Mouse (Mus musculus) CH12.LX (cell line): Measurements from ENCODE around the gene Noc3l. TPM values are rescaled to one million over a fixed set of nuclear protein-coding genes. Genes with fewer than 3 reads are reported as not detected.

Experiments used
- DNase-seq: peaks from one replicate; pipeline ENCODE4 v3.0.0-alpha.2; 2013; ENCODE audit errors: extremely low read depth
- H3K27ac ChIP-seq: 2 replicates; pipeline ENCODE4 v1.5.1; 2012; ENCODE audit warnings: low read depth, mild to moderate bottlenecking, control low read depth, moderate library complexity; ENCODE audit not compliant: insufficient read depth
- H3K27me3 ChIP-seq: replicated peaks from 2 replicates; pipeline ENCODE3; 2012; ENCODE audit warnings: inconsistent platforms
- H3K36me3 ChIP-seq, 2 experiments: replicated peaks in 1 of 2; 2 replicates each; pipeline versions ENCODE3 to v1.6.1; 2012; ENCODE audit warnings: inconsistent platforms in 1 of 2, low read length in 1 of 2, mild to moderate bottlenecking in 1 of 2, mixed read lengths in 1 of 2, moderate library complexity in 1 of 2; ENCODE audit not compliant: control insufficient read depth in 1 of 2, insufficient read depth in 1 of 2
- H3K4me1 ChIP-seq, 2 experiments: 2 replicates each; pipeline ENCODE4 v1.6.1; 2012; ENCODE audit warnings: inconsistent platforms in 1 of 2, moderate library complexity in 1 of 2; ENCODE audit not compliant: insufficient read depth in 2 of 2, control insufficient read depth in 1 of 2
- H3K4me2 ChIP-seq: 2 replicates; pipeline ENCODE4 v1.6.1; 2012; ENCODE audit warnings: low read depth, mild to moderate bottlenecking, control low read depth; ENCODE audit not compliant: poor library complexity, insufficient read depth, severe bottlenecking
- H3K4me3 ChIP-seq, 3 experiments: fragments of 150-350 bp in 1 of 3; sonication (generic) in 1 of 3; replicated peaks in 1 of 3; 2 replicates each; pipeline versions ENCODE3 to v1.5.1; 2011 to 2012; ENCODE audit warnings: low read depth in 2 of 3, low read length in 2 of 3, mild to moderate bottlenecking in 2 of 3, moderate library complexity in 2 of 3, control low read depth in 1 of 3, improper control_type of control experiment in 1 of 3, inconsistent platforms in 1 of 3, mixed read lengths in 1 of 3; ENCODE audit not compliant: poor library complexity in 1 of 3
- H3K79me2 ChIP-seq: replicated peaks from 2 replicates; pipeline ENCODE4 v1.6.1; 2012; ENCODE audit warnings: mild to moderate bottlenecking, moderate library complexity; ENCODE audit not compliant: control insufficient read depth, poor library complexity, insufficient read depth, severe bottlenecking; ENCODE audit errors: extremely low read depth
- H3K9ac ChIP-seq: 2 replicates; pipeline ENCODE4 v1.6.1; 2012; ENCODE audit warnings: low read depth, mild to moderate bottlenecking, control low read depth, moderate library complexity; ENCODE audit not compliant: insufficient read depth
- H3K9me3 ChIP-seq: replicated peaks from 2 replicates; pipeline ENCODE3; 2012; ENCODE audit warnings: low read length, inconsistent platforms, mixed read lengths
- BHLHE40 ChIP-seq: IDR thresholded peaks from 2 replicates; pipeline ENCODE4 v1.6.1; 2011; ENCODE audit warnings: mild to moderate bottlenecking, low read depth, low read length, improper control_type of control experiment
- CHD1 ChIP-seq: IDR thresholded peaks from 2 replicates; pipeline ENCODE4 v1.6.1; 2012; ENCODE audit warnings: low read depth, low read length, improper control_type of control experiment, inconsistent platforms
- CHD2 ChIP-seq: IDR thresholded peaks from 2 replicates; pipeline ENCODE4 v1.6.1; 2011; ENCODE audit warnings: low read length, improper control_type of control experiment
- CTCF ChIP-seq, 2 experiments: IDR thresholded peaks in 1 of 2; conservative IDR thresholded peaks in 1 of 2; 2 replicates each; pipeline ENCODE4 v1.5.1; 2011 to 2012; ENCODE audit warnings: low read depth in 2 of 2, low read length in 2 of 2, improper control_type of control experiment in 1 of 2, inconsistent platforms in 1 of 2, mild to moderate bottlenecking in 1 of 2, moderate library complexity in 1 of 2
- E2F4 ChIP-seq: IDR thresholded peaks from 2 replicates; pipeline ENCODE4 v1.6.1; 2011; ENCODE audit warnings: low read depth, low read length, improper control_type of control experiment; ENCODE audit not compliant: insufficient replicate concordance
- ELF1 ChIP-seq: IDR thresholded peaks from 2 replicates; pipeline ENCODE4 v1.6.1; 2014; ENCODE audit warnings: low read depth, mild to moderate bottlenecking, inconsistent platforms, low read length, improper control_type of control experiment
- EP300 ChIP-seq: IDR thresholded peaks from 2 replicates; pipeline ENCODE4 v1.6.1; 2011; ENCODE audit warnings: low read length, improper control_type of control experiment
- ETS1 ChIP-seq: conservative IDR thresholded peaks from 2 replicates; pipeline ENCODE4 v1.6.1; 2012; ENCODE audit warnings: low read depth, mild to moderate bottlenecking, inconsistent platforms, low read length, improper control_type of control experiment, moderate library complexity
- GABPA ChIP-seq: IDR thresholded peaks from 2 replicates; pipeline ENCODE4 v1.6.1; 2012; ENCODE audit warnings: low read depth, low read length, improper control_type of control experiment, inconsistent platforms; ENCODE audit not compliant: insufficient replicate concordance
- HCFC1 ChIP-seq: IDR thresholded peaks from 2 replicates; pipeline ENCODE4 v1.6.1; 2012; ENCODE audit warnings: low read depth, mild to moderate bottlenecking, inconsistent platforms, low read length, improper control_type of control experiment
- IRF4 ChIP-seq: IDR thresholded peaks from 2 replicates; pipeline ENCODE4 v1.6.1; 2014; ENCODE audit warnings: low read depth, mild to moderate bottlenecking, inconsistent platforms, low read length, improper control_type of control experiment
- JUN ChIP-seq: IDR thresholded peaks from 2 replicates; pipeline ENCODE4 v1.6.1; 2011; ENCODE audit warnings: low read depth, mild to moderate bottlenecking, low read length, improper control_type of control experiment, moderate library complexity; ENCODE audit not compliant: insufficient read depth
- JUND ChIP-seq: conservative IDR thresholded peaks from 2 replicates; pipeline ENCODE4 v1.6.1; 2011; ENCODE audit warnings: low read depth, low read length, improper control_type of control experiment
- KAT2A ChIP-seq: IDR thresholded peaks from 2 replicates; pipeline ENCODE4 v1.6.1; 2012; ENCODE audit warnings: low read length, improper control_type of control experiment, inconsistent platforms; ENCODE audit not compliant: insufficient replicate concordance
- MAFK ChIP-seq: IDR thresholded peaks from 2 replicates; pipeline ENCODE4 v1.6.1; 2011; ENCODE audit warnings: low read length, improper control_type of control experiment; ENCODE audit not compliant: insufficient replicate concordance
- MAX ChIP-seq: IDR thresholded peaks from 2 replicates; pipeline ENCODE4 v1.6.1; 2011; ENCODE audit warnings: low read length, improper control_type of control experiment
- MAZ ChIP-seq: IDR thresholded peaks from 2 replicates; pipeline ENCODE4 v1.6.1; 2012; ENCODE audit warnings: low read depth, mild to moderate bottlenecking, inconsistent platforms, low read length, improper control_type of control experiment, moderate library complexity
- MEF2A ChIP-seq: IDR thresholded peaks from 2 replicates; pipeline ENCODE4 v1.6.1; 2014; ENCODE audit warnings: low read depth, mild to moderate bottlenecking, inconsistent platforms, low read length, improper control_type of control experiment, borderline replicate concordance
- MXI1 ChIP-seq: IDR thresholded peaks from 2 replicates; pipeline ENCODE4 v1.6.1; 2011; ENCODE audit warnings: mild to moderate bottlenecking, low read depth, low read length, improper control_type of control experiment
- MYC ChIP-seq: IDR thresholded peaks from 2 replicates; pipeline ENCODE4 v1.6.1; 2011; ENCODE audit warnings: low read depth, mild to moderate bottlenecking, improper control_type of control experiment, low read length
- NELFE ChIP-seq: IDR thresholded peaks from 2 replicates; pipeline ENCODE4 v1.6.1; 2011; ENCODE audit warnings: low read depth, low read length, improper control_type of control experiment
- NRF1 ChIP-seq: IDR thresholded peaks from 2 replicates; pipeline ENCODE4 v1.6.1; 2014; ENCODE audit warnings: low read depth, mild to moderate bottlenecking, inconsistent platforms, low read length, improper control_type of control experiment, moderate library complexity
- PAX5 ChIP-seq: IDR thresholded peaks from 2 replicates; pipeline ENCODE4 v1.6.1; 2012; ENCODE audit warnings: low read length, inconsistent platforms, mixed read lengths
- POLR2A ChIP-seq: IDR thresholded peaks from 2 replicates; pipeline ENCODE4 v1.6.1; 2011; ENCODE audit warnings: low read depth, mild to moderate bottlenecking, improper control_type of control experiment, low read length
- POLR2AphosphoS2 ChIP-seq: IDR thresholded peaks from 2 replicates; pipeline ENCODE4 v1.6.1; 2011; ENCODE audit warnings: low read depth, low read length, improper control_type of control experiment
- RAD21 ChIP-seq: IDR thresholded peaks from 2 replicates; pipeline ENCODE4 v1.6.1; 2011; ENCODE audit warnings: low read depth, mild to moderate bottlenecking, low read length, improper control_type of control experiment, moderate library complexity
- RCOR1 ChIP-seq: conservative IDR thresholded peaks from 2 replicates; pipeline ENCODE4 v1.6.1; 2012; ENCODE audit warnings: low read depth, mild to moderate bottlenecking, inconsistent platforms, low read length, improper control_type of control experiment
- SIN3A ChIP-seq: IDR thresholded peaks from 2 replicates; pipeline ENCODE4 v1.6.1; 2012; ENCODE audit warnings: low read length, improper control_type of control experiment, inconsistent platforms
- SMC3 ChIP-seq: IDR thresholded peaks from 2 replicates; pipeline ENCODE4 v1.6.1; 2011; ENCODE audit warnings: low read depth, low read length, improper control_type of control experiment
- TBP ChIP-seq: conservative IDR thresholded peaks from 2 replicates; pipeline ENCODE4 v1.6.1; 2011; ENCODE audit warnings: low read depth, low read length, improper control_type of control experiment
- TCF12 ChIP-seq: IDR thresholded peaks from 2 replicates; pipeline ENCODE4 v1.6.1; 2014; ENCODE audit warnings: low read depth, mild to moderate bottlenecking, inconsistent platforms, low read length, improper control_type of control experiment
- UBTF ChIP-seq: IDR thresholded peaks from 2 replicates; pipeline ENCODE4 v1.6.1; 2012; ENCODE audit warnings: low read depth, mild to moderate bottlenecking, inconsistent platforms, low read length, improper control_type of control experiment, moderate library complexity
- USF1 ChIP-seq: IDR thresholded peaks from 2 replicates; pipeline ENCODE4 v1.6.1; 2014; ENCODE audit warnings: low read depth, mild to moderate bottlenecking, inconsistent platforms, low read length, improper control_type of control experiment
- USF2 ChIP-seq: conservative IDR thresholded peaks from 2 replicates; pipeline ENCODE4 v1.6.1; 2011; ENCODE audit warnings: low read depth, low read length, improper control_type of control experiment
- ZC3H11A ChIP-seq: IDR thresholded peaks from 2 replicates; pipeline ENCODE4 v1.6.1; 2012; ENCODE audit warnings: low read depth, mild to moderate bottlenecking, inconsistent platforms, low read length, improper control_type of control experiment
- ZKSCAN1 ChIP-seq: IDR thresholded peaks from 2 replicates; pipeline ENCODE4 v1.6.1; 2012; ENCODE audit warnings: low read depth, inconsistent platforms, low read length, improper control_type of control experiment, borderline replicate concordance
- ZMIZ1 ChIP-seq: IDR thresholded peaks from 2 replicates; pipeline ENCODE4 v1.6.1; 2012; ENCODE audit warnings: low read depth, mild to moderate bottlenecking, inconsistent platforms, low read length, improper control_type of control experiment
- ZNF384 ChIP-seq: IDR thresholded peaks from 2 replicates; pipeline ENCODE4 v1.6.1; 2012; ENCODE audit warnings: low read depth, low read length, improper control_type of control experiment, inconsistent platforms
- dilution Hi-C: fragments of 300-500 bp; cut with MboI; formaldehyde crosslinking; loops from 2 replicates; pipeline ENCODE4 v1.14.3; 2020; ENCODE audit warnings: low sequenced_read_pairs; ENCODE audit not compliant: extremely low pct_unique_long_range_greater_than_20kb, extremely low pct_ligation_motif_present
- in situ Hi-C: fragments of 300-500 bp; cut with MboI; formaldehyde crosslinking; loops from 3 replicates; pipeline ENCODE4 v1.14.3; 2019; ENCODE audit warnings: low sequenced_read_pairs, low pct_ligation_motif_present, low pct_unique_long_range_greater_than_20kb, mixed read lengths
- polyA plus RNA-seq: library from polyadenylated mRNA; unstranded; fragments of >175 nt; gene quantifications from 2 replicates; pipeline ENCODE4 v1.2.1, GENCODE M21; 2012; ENCODE audit warnings: low read depth; ENCODE audit not compliant: insufficient read length
- total RNA-seq, 2 experiments: library from RNA; depleted of rRNA; stranded (reverse); fragments of 300-350 nt in 1 of 2; fragments of >200 nt in 1 of 2; gene quantifications; 2 replicates each; pipeline ENCODE4 v1.2.3; 2012 to 2014

Gene Noc3l
- total and polyA plus RNA-seq, 3 experiments: 15.1 to 38.3 (median 34.9) TPM

- Histone ChIP-seq H3K27me3 (no peaks in the 10 kb centered on the region), H3K79me2 (no peaks in the 10 kb centered on the region), H3K36me3 (no peaks in the 10 kb centered on the region), H3K9ac (peak within 1 kb of the TSS; percentile 47), H3K27ac (no peak within 1 kb of the TSS), H3K9me3 (no peaks in the 10 kb centered on the region), H3K4me2 (peak within 1 kb of the TSS; percentile 67), H3K4me3 (peak within 1 kb of the TSS; percentile 60 to 81 (median 78)), H3K4me1 (peaks cover 4 to 9% of the 10 kb centered on the region in 2 experiments; a peak in 3 of 4 replicates)
- peak; percentile 79 for DNase-seq
- in situ Hi-C loops (no loop called here), dilution Hi-C loops (no loop called here)
- TF ChIP-seq ELF1 (no peak), TBP (peak; percentile 71; the same call in 1 of the 2 replicates), GABPA (no peak), PAX5 (no peak), JUND (no peak), ETS1 (no peak), EP300 (no peak), POLR2AphosphoS2 (no peak), E2F4 (no peak), IRF4 (peak; percentile 54), RCOR1 (no peak), SIN3A (0 out of 2 replicates have a peak, but pooled peaks have one; percentile 19), USF1 (no peak), MAFK (no peak), POLR2A (peak; percentile 76), CHD2 (no peak), NELFE (peak; percentile 78), BHLHE40 (no peak), UBTF (peak; percentile 92), MXI1 (peak; percentile 50; the same call in 1 of the 2 replicates), RAD21 (no peak), MAX (no peak), MEF2A (no peak; the same call in 1 of the 2 replicates), JUN (no peak), USF2 (no peak), NRF1 (peak; percentile 80), ZMIZ1 (no peak), ZC3H11A (no peak), KAT2A (no peak), MAZ (0 out of 2 replicates have a peak, but pooled peaks have one; percentile 9), HCFC1 (peak; percentile 63), ZKSCAN1 (no peak), MYC (no peak), CHD1 (no peak), TCF12 (0 out of 2 replicates have a peak, but pooled peaks have one; percentile 48), ZNF384 (no peak), CTCF (conservative IDR thresholded peaks at IDR 0.05 in 1 of 2, IDR thresholded peaks at IDR 0.05 in 1 of 2; ENCODE audit: low read depth in 2 of 2, low read length in 2 of 2) (no peak), SMC3 (no peak)
These were observed 17.6 kb upstream of the Noc3l start, which contains the start of gene Tbc1d12 for GRCm38 (mm10) chr19:38836438-38837170. TSS of gene Tbc1d12 (plus strand) at chr19:38836579.
